Mouse (Mus musculus) ES-E14 (cell line): ENCODE results near the gene Zfp518a. TPM values are rescaled to one million over a fixed set of nuclear protein-coding genes. Genes with fewer than 3 reads are reported as not detected.

Experiments
- DNase-seq: peaks from one replicate; pipeline ENCODE4 v3.0.0-alpha.2; 2013; ENCODE audit warnings: low read depth, low spot score
- H3K27ac ChIP-seq: 2 replicates; pipeline ENCODE4 v1.5.1; 2012; ENCODE audit warnings: low read depth, mild to moderate bottlenecking, low read length, moderate library complexity, mixed read lengths; ENCODE audit not compliant: poor library complexity, insufficient read depth, severe bottlenecking
- H3K36me3 ChIP-seq: 2 replicates; pipeline ENCODE4 v1.6.1; 2012; ENCODE audit warnings: mild to moderate bottlenecking, low read length, moderate library complexity, mixed read lengths; ENCODE audit not compliant: control insufficient read depth, poor library complexity, insufficient read depth, severe bottlenecking
- H3K4me1 ChIP-seq, 2 experiments: fragments of 150-350 bp in 1 of 2; sonication (generic) in 1 of 2; 2 replicates each; pipeline ENCODE4 v1.6.1; 2012; ENCODE audit warnings: low read length in 2 of 2, mild to moderate bottlenecking in 1 of 2, mixed read lengths in 1 of 2; ENCODE audit not compliant: control insufficient read depth in 2 of 2, insufficient read depth in 2 of 2, poor library complexity in 1 of 2
- H3K4me3 ChIP-seq, 2 experiments: fragments of 150-350 bp in 1 of 2; sonication (generic) in 1 of 2; 2 replicates each; pipeline ENCODE4 v1.5.1; 2012; ENCODE audit warnings: low read length in 2 of 2, low read depth in 1 of 2, mild to moderate bottlenecking in 1 of 2, mixed read lengths in 1 of 2; ENCODE audit not compliant: insufficient read depth in 1 of 2, poor library complexity in 1 of 2, severe bottlenecking in 1 of 2
- H3K9ac ChIP-seq: 2 replicates; pipeline ENCODE4 v1.6.1; 2012; ENCODE audit warnings: low read depth, mild to moderate bottlenecking, low read length, mixed read lengths; ENCODE audit not compliant: poor library complexity, insufficient read depth, severe bottlenecking
- H3K9me3 ChIP-seq: fragments of 150-350 bp; sonication (generic); 2 replicates; pipeline ENCODE4 v1.6.1; 2012; ENCODE audit warnings: low read depth, mild to moderate bottlenecking, low read length; ENCODE audit not compliant: control insufficient read depth, insufficient read depth
- CHD2 ChIP-seq: IDR thresholded peaks from 2 replicates; pipeline ENCODE4 v1.6.1; 2014; ENCODE audit warnings: mild to moderate bottlenecking, low read depth, low read length, inconsistent platforms
- HCFC1 ChIP-seq: IDR thresholded peaks from 2 replicates; pipeline ENCODE4 v1.6.1; 2012; ENCODE audit warnings: low read length, inconsistent platforms, borderline replicate concordance; ENCODE audit not compliant: insufficient read depth
- MAFK ChIP-seq: IDR thresholded peaks from 2 replicates; pipeline ENCODE4 v1.6.1; 2014; ENCODE audit warnings: mild to moderate bottlenecking, low read depth, low read length, inconsistent platforms; ENCODE audit not compliant: insufficient read depth
- ZC3H11A ChIP-seq: IDR thresholded peaks from 2 replicates; pipeline ENCODE4 v1.6.1; 2012; ENCODE audit warnings: low read depth, mild to moderate bottlenecking, inconsistent platforms, low read length, borderline replicate concordance
- ZNF384 ChIP-seq: IDR thresholded peaks from 2 replicates; pipeline ENCODE4 v1.6.1; 2012; ENCODE audit warnings: low read depth, low read length, inconsistent platforms
- in situ Hi-C, 2 experiments: fragments of 600-800 bp; cut with MboI; formaldehyde crosslinking; loops; one replicate each; pipeline ENCODE4 v1.15.1; 2025; ENCODE audit warnings: low sequenced_read_pairs in 2 of 2, inconsistent platforms in 1 of 2; ENCODE audit not compliant: unreplicated experiment in 2 of 2
- total RNA-seq: library from RNA; depleted of rRNA; stranded (reverse); fragments of 300-350 nt; gene quantifications from 2 replicates; pipeline ENCODE4 v1.2.3, GENCODE M21; 2012

Zfp518a gene
- total RNA-seq, 1 experiment, result 32.9 TPM

- Histone ChIP-seq H3K9ac (no peak overlapping the region), H3K27ac (peak overlapping the region; percentile 90), H3K36me3 (no peaks in the 10 kb centered on the region), H3K9me3 (no peaks in the 10 kb centered on the region), H3K4me3 (no peak overlapping the region), H3K4me1 (peaks cover 3 to 10% of the 10 kb centered on the region in 2 experiments; a peak in 2 of 4 replicates)
- DNase-seq, result peak; percentile 69
- TF ChIP-seq HCFC1 (no peak), ZNF384 (no peak), CHD2 (no peak), ZC3H11A (no peak), MAFK (no peak)
- in situ Hi-C loops, result no loop called here
Measured at GRCm38 (mm10) chr19:40936038-40936437, 41.5 kb downstream of the Zfp518a start.

GRCm38 (mm10) chr19:40943552-40943951 is 49.0 kb downstream of the Zfp518a start:
- Histone ChIP-seq H3K27ac (no peak overlapping the region), H3K36me3 (no peaks in the 10 kb centered on the region), H3K4me1 (peaks cover 0 to 4% of the 10 kb centered on the region in 2 experiments; a peak in 2 of 4 replicates), H3K4me3 (no peak overlapping the region), H3K9me3 (no peaks in the 10 kb centered on the region), H3K9ac (no peak overlapping the region)
- in situ Hi-C loops, result no loop called here
- no peak for TF ChIP-seq MAFK
- TF ChIP-seq ZNF384, result no peak
- TF ChIP-seq HCFC1, result no peak
- no peak for TF ChIP-seq ZC3H11A
- no peak for TF ChIP-seq CHD2
- no peak for DNase-seq

DNA sequence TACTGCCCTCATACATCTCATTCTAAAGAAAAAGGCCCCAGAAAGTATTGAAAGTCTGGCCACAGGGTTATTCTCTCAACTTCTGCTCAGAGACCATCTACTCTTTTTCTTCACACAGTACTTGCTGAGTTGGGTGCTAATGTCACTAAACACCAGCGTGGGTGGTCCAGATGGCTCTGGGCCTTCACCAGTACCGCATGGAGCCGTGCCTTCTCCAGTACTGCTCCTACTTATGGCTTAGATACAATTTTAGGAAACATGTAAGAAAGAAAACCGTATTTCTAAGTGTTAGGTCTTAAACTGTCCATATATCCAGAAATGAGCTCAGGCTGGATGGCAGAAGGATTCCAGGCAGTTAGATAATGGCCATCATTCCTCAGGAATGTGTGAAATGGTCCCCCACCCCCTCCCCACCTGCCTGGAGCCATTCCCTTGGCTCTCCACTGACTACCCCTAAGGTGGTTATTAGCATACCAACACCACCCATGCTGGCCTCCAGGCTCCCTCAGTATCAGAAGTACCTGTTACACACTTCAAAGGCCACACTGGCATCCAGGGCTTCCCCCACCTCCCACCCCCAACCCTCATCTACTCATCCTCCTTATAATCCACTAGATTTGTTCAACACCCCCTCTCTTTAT is 52.6 kb downstream of the Zfp518a start:
- DNase-seq, result no peak
- no peak overlapping the region for H3K27ac ChIP-seq
- no peaks in the 10 kb centered on the region for H3K9me3 ChIP-seq
- H3K36me3 ChIP-seq, result no peaks in the 10 kb centered on the region
- no peak overlapping the region for H3K9ac ChIP-seq
- no peak for TF ChIP-seq ZNF384
- TF ChIP-seq HCFC1, result no peak
- no peak for TF ChIP-seq CHD2
- TF ChIP-seq MAFK, result no peak
- no peak for TF ChIP-seq ZC3H11A
- H3K4me1 ChIP-seq, result peaks cover 0 to 4% of the 10 kb centered on the region in 2 experiments; a peak in 2 of 4 replicates
- no peak overlapping the region for H3K4me3 ChIP-seq
- in situ Hi-C loops, result no loop called here

- no peaks in the 10 kb centered on the region for H3K36me3 ChIP-seq
- no peak overlapping the region for H3K27ac ChIP-seq
- no peak overlapping the region for H3K9ac ChIP-seq
- peaks cover 5 to 18% of the 10 kb centered on the region in 2 experiments; a peak in 2 of 4 replicates for H3K4me1 ChIP-seq
- in situ Hi-C loops, result no loop called here
- DNase-seq, result no peak
- no peaks in the 10 kb centered on the region for H3K9me3 ChIP-seq
- TF ChIP-seq CHD2 (no peak), ZC3H11A (no peak)
- no peak overlapping the region for H3K4me3 ChIP-seq
Measured at GRCm38 (mm10) chr19:40958981-40959380, 64.5 kb downstream of the Zfp518a start.
